Mouse (Mus musculus) megakaryocyte, embryonic 14.5 days (primary cell): Measurements from ENCODE around the gene Gtf2h2.

Experiments
- FLI1 ChIP-seq: IDR thresholded peaks from 2 replicates; pipeline ENCODE4 v1.6.1; 2012; ENCODE audit warnings: low read length, inconsistent platforms, mixed read lengths
- GATA1 ChIP-seq: IDR thresholded peaks from 3 replicates; pipeline ENCODE4 v1.6.1; 2012; ENCODE audit warnings: mixed read lengths, low read length, inconsistent platforms, borderline replicate concordance

- TF ChIP-seq GATA1: no peak
- TF ChIP-seq FLI1: no peak
Observed at GRCm38 (mm10) chr13:100440116-100440515, 52.3 kb downstream of the Gtf2h2 start.
